Mouse (Mus musculus) lung, adult 2 months (tissue): ENCODE results near the gene Ntm.

Experiments
- CTCF ChIP-seq: fragments of 200-500 bp; IDR thresholded peaks from 2 replicates; pipeline ENCODE4 v1.5.1; 2011; ENCODE audit warnings: mild to moderate bottlenecking, low read length, control low read depth; ENCODE audit not compliant: insufficient read depth
- POLR2A ChIP-seq: fragments of 200-500 bp; IDR thresholded peaks from 2 replicates; pipeline ENCODE4 v1.6.1; 2011; ENCODE audit warnings: low read depth, mild to moderate bottlenecking, control low read depth, low read length, borderline replicate concordance; ENCODE audit errors: extremely low read depth

DNA sequence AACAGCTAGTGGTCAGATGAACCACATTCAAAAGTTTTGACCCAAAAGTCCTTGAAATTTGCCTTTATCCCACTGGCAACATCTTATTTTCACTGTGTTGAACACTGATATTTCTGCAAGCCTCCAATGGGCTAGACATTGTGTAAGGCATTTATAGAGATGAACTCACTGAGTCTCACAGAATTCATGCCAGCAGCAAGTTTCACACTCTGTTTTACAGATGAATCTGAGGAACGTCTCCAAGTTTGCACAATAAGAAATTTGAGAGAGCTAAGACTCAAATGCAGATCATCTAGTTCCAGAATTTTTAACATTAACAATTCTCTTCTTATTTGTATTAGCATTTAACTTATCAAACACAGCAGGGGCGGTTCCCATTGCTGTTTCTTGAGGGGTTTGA, 203.9 kb downstream of the Ntm start:
- no peak for TF ChIP-seq CTCF
- TF ChIP-seq POLR2A = no peak
